In the genomic region with DNA sequence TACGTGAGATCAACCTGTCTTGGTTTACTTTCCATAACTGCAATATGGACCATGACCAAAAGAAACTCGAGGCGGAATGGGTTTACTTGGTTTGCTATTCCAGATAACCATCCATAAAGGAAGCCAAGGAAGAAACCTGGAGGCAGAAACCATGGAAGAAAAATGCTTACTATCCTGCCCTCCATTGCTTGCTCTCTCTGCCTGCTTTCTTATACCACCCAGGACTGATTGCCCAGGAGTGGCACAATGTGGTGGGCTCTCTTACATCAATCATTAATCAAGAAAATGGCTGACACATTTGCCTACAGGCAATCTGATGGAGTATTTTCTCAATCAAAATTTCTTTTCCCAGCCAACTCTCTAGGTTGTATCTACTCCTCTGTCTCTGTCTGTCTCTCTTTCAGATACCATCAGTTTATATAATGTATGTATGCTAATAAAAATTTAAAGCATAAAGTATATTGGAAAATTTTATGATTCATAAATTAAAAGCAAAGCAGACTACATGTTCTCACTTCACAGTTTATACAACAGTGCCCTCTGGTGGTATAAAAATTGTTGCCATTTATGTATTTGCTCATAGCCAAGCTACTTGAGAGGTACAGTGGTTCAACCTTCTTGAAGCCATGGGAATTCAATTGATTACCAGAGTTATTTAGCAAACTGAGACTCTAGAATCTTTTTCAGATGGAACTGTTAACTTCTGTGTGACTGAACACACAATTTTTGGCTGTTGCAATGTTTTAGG, we compare ENCODE assay signal across 9 mouse cellular contexts.
DNase-seq lines count a peak whose midpoint lies in the region; ATAC-seq and TF ChIP-seq lines count a peak whose summit lies in the region.
"Had no signal": no experiment of that assay in that cellular context is flagged by ENCODE, and none has a peak within 500 bp of the region (broad histone marks: within the 10 kb centered on the region; RNA-seq: fewer than 3 reads in every experiment).

No protein-coding gene starts in this region.

- WGBS in liver, adult 2 months, result 62% methylated on average over 3 of the region's 3 CpGs
- 64% methylated on average over 3 of the region's 3 CpGs for WGBS in liver, embryonic 11.5 days
- 86% methylated on average over 3 of the region's 3 CpGs for WGBS in hindbrain, embryonic 16.5 days
- 79% methylated on average over 3 of the region's 3 CpGs for WGBS in midbrain, embryonic 16.5 days

- no peaks in the 10 kb centered on the region for H3K36me3 ChIP-seq in liver, adult 2 months (ENCODE audit: control insufficient read depth, insufficient read depth, low read length)
- H3K36me3 ChIP-seq in liver, embryonic 11.5 days (ENCODE audit: control insufficient read depth, insufficient read depth, low read length), result no peaks in the 10 kb centered on the region
- H3K36me3 ChIP-seq in hindbrain, embryonic 16.5 days (ENCODE audit: control insufficient read depth, insufficient read depth, low read length), result no peaks in the 10 kb centered on the region
- no peaks in the 10 kb centered on the region for H3K36me3 ChIP-seq in midbrain, embryonic 16.5 days (ENCODE audit: control insufficient read depth, insufficient read depth, low read length)
- H3K36me3 ChIP-seq: heart, embryonic 13.5 days had no signal

- no peaks in the 10 kb centered on the region for H3K9me3 ChIP-seq in liver, embryonic 11.5 days (ENCODE audit: control insufficient read depth, low read length)
- H3K9me3 ChIP-seq in hindbrain, embryonic 16.5 days (ENCODE audit: control insufficient read depth, low read length), result no peaks in the 10 kb centered on the region
- H3K9me3 ChIP-seq in midbrain, embryonic 16.5 days (replicated peaks; ENCODE audit: control insufficient read depth, low read length, poor library complexity, severe bottlenecking), result no peaks in the 10 kb centered on the region
- H3K9me3 ChIP-seq: heart, embryonic 13.5 days had no signal

- DNase-seq in cerebellum, adult 18-20 months, result peak; percentile 28
- DNase-seq in cerebellum, adult 11 months, result no peak
- DNase-seq in liver, adult 2 months (ENCODE audit: extremely low read depth, low read depth, low spot score), result peak; percentile 61
- DNase-seq in liver, embryonic 11.5 days (ENCODE audit: low spot score), result no peak
- DNase-seq in cerebellum, adult 9-10 months, result peak; percentile 84
- DNase-seq in gastrocnemius, postnatal 36 days, result no peak

- TF ChIP-seq CTCF in liver, adult 2 months (IDR thresholded peaks at IDR 0.05; ENCODE audit: low read depth, low read length), result peak; percentile 55

- intact Hi-C loops in gastrocnemius, postnatal 36 days (cut with DNase I), result loop anchor here (5.0 kb wide), 3 partner anchors 58 to 132 kb away; partner anchors contain the start of genes Ddias and Prcp

- no peak for TF ChIP-seq POLR2A in liver, adult 2 months (IDR thresholded peaks at IDR 0.05; ENCODE audit: extremely low read depth, insufficient read depth, low read length)

- no peaks in the 10 kb centered on the region for H3K79me2 ChIP-seq in liver, adult 2 months (ENCODE audit: control insufficient read depth, insufficient read depth, low read length)

- no peak overlapping the region for H3K9ac ChIP-seq in liver, adult 2 months (ENCODE audit: low read depth, low read length)
- no peak overlapping the region for H3K9ac ChIP-seq in liver, embryonic 11.5 days (ENCODE audit: low read depth, low read length)
- no peak overlapping the region for H3K9ac ChIP-seq in hindbrain, embryonic 16.5 days (ENCODE audit: low read depth, low read length)
- H3K9ac ChIP-seq in midbrain, embryonic 16.5 days (ENCODE audit: low read depth, low read length), result no peak overlapping the region
- H3K9ac ChIP-seq: heart, embryonic 13.5 days had no signal

- H3K4me2 ChIP-seq in liver, embryonic 11.5 days, result no peak overlapping the region
- H3K4me2 ChIP-seq in hindbrain, embryonic 16.5 days (ENCODE audit: low read length), result no peak overlapping the region
- H3K4me2 ChIP-seq in midbrain, embryonic 16.5 days (ENCODE audit: low read length), result no peak overlapping the region
- H3K4me2 ChIP-seq: heart, embryonic 13.5 days had no signal

- no peak for ATAC-seq in liver, embryonic 11.5 days (replicated peaks; ENCODE audit: low FRiP score)
- peak; percentile 60; the same call in 1 of the 2 replicates for ATAC-seq in hindbrain, embryonic 16.5 days
- peak; percentile 84 for ATAC-seq in midbrain, embryonic 16.5 days

- no peak overlapping the region for H3K4me3 ChIP-seq in liver, adult 2 months (ENCODE audit: insufficient read depth, low read depth, low read length)
- H3K4me3 ChIP-seq in liver, embryonic 11.5 days (ENCODE audit: low read depth, low read length), result no peak overlapping the region
- H3K4me3 ChIP-seq in hindbrain, embryonic 16.5 days (ENCODE audit: low read length), result no peak overlapping the region
- no peak overlapping the region for H3K4me3 ChIP-seq in midbrain, embryonic 16.5 days (ENCODE audit: low read depth, low read length)
- H3K4me3 ChIP-seq: heart, embryonic 13.5 days had no signal

- no peak overlapping the region for H3K27ac ChIP-seq in liver, adult 2 months (replicated peaks; ENCODE audit: insufficient read depth, low read depth, low read length)
- no peak overlapping the region for H3K27ac ChIP-seq in liver, embryonic 11.5 days (ENCODE audit: low read depth, low read length)
- H3K27ac ChIP-seq in hindbrain, embryonic 16.5 days (ENCODE audit: low read depth, low read length), result no peak overlapping the region
- H3K27ac ChIP-seq in midbrain, embryonic 16.5 days (ENCODE audit: low read length), result no peak overlapping the region
- H3K27ac ChIP-seq: heart, embryonic 13.5 days had no signal

- no peaks in the 10 kb centered on the region for H3K4me1 ChIP-seq in liver, adult 2 months (ENCODE audit: control insufficient read depth, insufficient read depth, low read length)
- no peaks in the 10 kb centered on the region for H3K4me1 ChIP-seq in liver, embryonic 11.5 days (replicated peaks; ENCODE audit: control insufficient read depth, insufficient read depth, low read length)
- no peaks in the 10 kb centered on the region for H3K4me1 ChIP-seq in hindbrain, embryonic 16.5 days (ENCODE audit: control insufficient read depth, insufficient read depth, low read depth, low read length)
- no peaks in the 10 kb centered on the region for H3K4me1 ChIP-seq in midbrain, embryonic 16.5 days (ENCODE audit: control insufficient read depth, insufficient read depth, low read length)
- H3K4me1 ChIP-seq: heart, embryonic 13.5 days had no signal

- H3K27me3 ChIP-seq in liver, adult 2 months (ENCODE audit: control insufficient read depth, insufficient read depth, low read length), result no peaks in the 10 kb centered on the region
- no peaks in the 10 kb centered on the region for H3K27me3 ChIP-seq in liver, embryonic 11.5 days (replicated peaks; ENCODE audit: control insufficient read depth, insufficient read depth, low read length)
- no peaks in the 10 kb centered on the region for H3K27me3 ChIP-seq in hindbrain, embryonic 16.5 days (replicated peaks; ENCODE audit: control insufficient read depth, insufficient read depth, low read length)
- H3K27me3 ChIP-seq in midbrain, embryonic 16.5 days (ENCODE audit: control insufficient read depth, insufficient read depth, low read depth, low read length), result no peaks in the 10 kb centered on the region
- H3K27me3 ChIP-seq: heart, embryonic 13.5 days had no signal

Comparison
In these comparisons a context has a peak if more than half of its experiments do, and no peak if none do; other contexts are left out.
1. DNase-seq: peak in cerebellum, adult 18-20 months (2 of 2), liver, adult 2 months (single experiment) and cerebellum, adult 9-10 months (single experiment); none in cerebellum, adult 11 months (single experiment), liver, embryonic 11.5 days (single experiment) and gastrocnemius, postnatal 36 days (0 of 2).